In the genomic region with DNA sequence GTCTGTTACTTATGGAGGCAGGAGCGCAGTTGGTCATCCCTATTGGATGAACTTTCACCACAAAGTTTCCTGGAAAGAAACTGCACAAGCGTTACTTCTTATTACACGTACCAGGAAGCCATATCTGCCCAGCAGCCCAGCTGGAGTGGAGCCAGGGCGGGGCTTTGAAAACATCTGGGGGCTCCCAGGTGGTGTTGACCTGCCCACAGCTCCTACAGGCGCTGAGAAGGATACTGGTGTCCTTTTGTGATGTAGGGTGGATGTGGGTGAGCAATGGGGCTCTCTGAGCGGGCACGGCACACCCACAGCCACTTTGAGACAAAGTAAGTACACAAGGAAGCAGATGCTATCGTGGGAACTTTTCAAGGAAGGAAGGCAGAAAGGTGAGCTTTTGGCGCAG, we compare ENCODE assay signal across 32 mouse cellular contexts.
"Had no signal": no experiment of that assay in that cellular context is flagged by ENCODE, and none has a peak within 500 bp of the region (broad histone marks: within the 10 kb centered on the region; RNA-seq: fewer than 3 reads in every experiment).

No protein-coding gene starts in this region.

- H3K36me3 ChIP-seq: limb, embryonic 10.5 days; limb, embryonic 12.5 days; limb, embryonic 13.5 days; limb, embryonic 15.5 days; liver, embryonic 12.5 days; liver, embryonic 13.5 days; liver, embryonic 15.5 days; lung, embryonic 15.5 days; midbrain, embryonic 10.5 days; midbrain, embryonic 12.5 days; midbrain, embryonic 13.5 days; midbrain, embryonic 15.5 days had no signal

- H3K9me3 ChIP-seq: limb, embryonic 10.5 days; limb, embryonic 12.5 days; limb, embryonic 13.5 days; limb, embryonic 15.5 days; liver, embryonic 12.5 days; liver, embryonic 13.5 days; liver, embryonic 15.5 days; lung, embryonic 15.5 days; megakaryocyte, embryonic 14.5 days; midbrain, embryonic 10.5 days; midbrain, embryonic 12.5 days; midbrain, embryonic 13.5 days; midbrain, embryonic 15.5 days had no signal

- H3K4me2 ChIP-seq: limb, embryonic 12.5 days; limb, embryonic 13.5 days; limb, embryonic 15.5 days; liver, embryonic 11.5 days; liver, embryonic 12.5 days; liver, embryonic 13.5 days; liver, embryonic 15.5 days; lung, embryonic 14.5 days; lung, embryonic 15.5 days; midbrain, embryonic 11.5 days; midbrain, embryonic 12.5 days; midbrain, embryonic 13.5 days; midbrain, embryonic 15.5 days had no signal

- H3K4me3 ChIP-seq: left cerebral cortex, adult 2 months; limb, embryonic 10.5 days; limb, embryonic 12.5 days; limb, embryonic 13.5 days; limb, embryonic 15.5 days; liver, embryonic 12.5 days; liver, embryonic 13.5 days; liver, embryonic 15.5 days; lung, embryonic 15.5 days; megakaryocyte, embryonic 14.5 days; midbrain, embryonic 10.5 days; midbrain, embryonic 12.5 days; midbrain, embryonic 13.5 days; midbrain, embryonic 15.5 days; myocyte had no signal

- DNase-seq: left cerebral cortex, postnatal 4 days; liver; liver, embryonic 13.5 days; liver, postnatal 0 days; lung, adult 18-20 months; lung, adult 2 months; lung, embryonic 14.5 days; lung, postnatal 10 days; lung, postnatal 14 days; lung, postnatal 36 days; lung, postnatal 4 days; midbrain, embryonic 14.5 days had no signal

- H3K9ac ChIP-seq: limb, embryonic 12.5 days; limb, embryonic 13.5 days; limb, embryonic 15.5 days; liver, embryonic 12.5 days; liver, embryonic 13.5 days; liver, embryonic 14.5 days; liver, embryonic 15.5 days; liver, postnatal 0 days; lung, embryonic 14.5 days; lung, embryonic 15.5 days; midbrain, embryonic 12.5 days; midbrain, embryonic 13.5 days; midbrain, embryonic 15.5 days had no signal

- ATAC-seq: liver, embryonic 12.5 days; liver, postnatal 0 days; lung, postnatal 0 days; midbrain, embryonic 13.5 days; midbrain, embryonic 15.5 days; midbrain, embryonic 16.5 days had no signal

- H3K27me3 ChIP-seq: limb, embryonic 12.5 days; limb, embryonic 13.5 days; limb, embryonic 15.5 days; liver, embryonic 15.5 days; midbrain, embryonic 12.5 days; midbrain, embryonic 15.5 days had no signal

- H3K27ac ChIP-seq: left cerebral cortex, adult 2 months; limb, embryonic 10.5 days; limb, embryonic 12.5 days; limb, embryonic 13.5 days; limb, embryonic 15.5 days; liver, embryonic 12.5 days; liver, embryonic 13.5 days; liver, embryonic 14.5 days; liver, embryonic 15.5 days; lung, embryonic 15.5 days; macrophage; midbrain, embryonic 10.5 days; midbrain, embryonic 12.5 days; midbrain, embryonic 13.5 days; midbrain, embryonic 15.5 days had no signal
